Mouse (Mus musculus) forebrain, embryonic 16.5 days (tissue): ENCODE results near the gene Cts6. TPM values are rescaled to one million over a fixed set of nuclear protein-coding genes. Genes with fewer than 3 reads are reported as not detected.
"Not testable (repeated sequence)": the region's sequence is repeated elsewhere in the genome, so short reads cannot be mapped to it uniquely, and the experiment has no call there.

Experiments used
- ATAC-seq: fragments of 200-750 bp; cut with Nextera tagmentation; 2 replicates; pipeline ENCODE4 v1.8.0; 2017; ENCODE audit warnings: mild to moderate bottlenecking, moderate library complexity
- H3K27ac ChIP-seq: fragments of 300-500 bp; sonication (generic); 2 replicates; pipeline ENCODE4 v1.5.1; 2014; ENCODE audit warnings: low read length, control low read depth
- H3K27me3 ChIP-seq: fragments of 300-500 bp; sonication (generic); replicated peaks from 2 replicates; pipeline ENCODE4 v1.6.1; 2014; ENCODE audit warnings: low read length; ENCODE audit not compliant: control insufficient read depth, insufficient read depth
- H3K36me3 ChIP-seq: fragments of 300-500 bp; sonication (generic); 2 replicates; pipeline ENCODE4 v1.6.1; 2014; ENCODE audit not compliant: control insufficient read depth, insufficient read depth
- H3K4me1 ChIP-seq: fragments of 300-500 bp; sonication (generic); replicated peaks from 2 replicates; pipeline ENCODE4 v1.6.1; 2014; ENCODE audit warnings: low read length; ENCODE audit not compliant: control insufficient read depth, insufficient read depth
- H3K4me2 ChIP-seq: fragments of 300-500 bp; sonication (generic); 2 replicates; pipeline ENCODE4 v1.6.1; 2014; ENCODE audit warnings: mild to moderate bottlenecking, low read length, control low read depth
- H3K4me3 ChIP-seq: fragments of 300-500 bp; sonication (generic); replicated peaks from 2 replicates; pipeline ENCODE4 v1.5.1; 2014; ENCODE audit warnings: mild to moderate bottlenecking, low read length, control low read depth
- H3K9ac ChIP-seq: fragments of 300-500 bp; sonication (generic); replicated peaks from 2 replicates; pipeline ENCODE4 v1.6.1; 2014; ENCODE audit warnings: low read depth, low read length, control low read depth
- H3K9me3 ChIP-seq: fragments of 300-500 bp; sonication (generic); 2 replicates; pipeline ENCODE4 v1.6.1; 2016; ENCODE audit warnings: low read length; ENCODE audit not compliant: control insufficient read depth
- whole genome bisulfite sequencing: fragments of 180-500 bp; shearing (Covaris S2); extraction: QIAGEN DNeasy Blood & Tissue Kit; methylation state at CpG from one replicate; pipeline ENCODE4 v1.1.7; 2014; 5-methylcytosine and 5-hydroxymethylcytosine counted together
- polyA plus RNA-seq: library from polyadenylated mRNA; unstranded; fragments of >200 nt; fragmentation: Nextera tagmentation; extraction: Ambion mirVana; gene quantifications from 2 replicates; pipeline ENCODE4 v1.2.1, GENCODE M21; 2015

Cts6 gene
- not detected in 2 replicates for polyA plus RNA-seq

DNA sequence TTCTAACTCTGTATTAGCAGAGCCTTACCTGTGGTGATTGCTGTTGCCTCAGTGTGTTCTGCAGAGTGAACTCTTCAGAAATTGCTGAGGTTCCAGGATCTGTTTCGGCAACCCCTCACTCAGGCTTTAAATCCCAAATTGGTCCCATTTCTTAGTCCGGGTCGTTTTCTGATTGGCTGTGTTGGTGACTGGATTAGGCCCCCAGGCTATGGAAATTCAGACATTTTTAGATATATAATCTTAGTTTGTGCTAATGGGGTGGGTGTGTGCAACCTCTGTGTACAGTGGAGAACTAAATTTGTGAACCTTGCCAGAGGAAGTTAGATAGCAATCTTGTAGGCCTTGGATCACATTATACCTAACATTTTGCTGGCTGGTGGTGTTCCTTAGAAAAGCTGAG lies at the start of gene Cts6:
Gene Cts6 (minus strand): TSS at position 101 of the 400 bp plus-strand sequence.
- ATAC-seq = no peak
- WGBS = 93% methylated on average over 3 of the region's 3 CpGs

DNA sequence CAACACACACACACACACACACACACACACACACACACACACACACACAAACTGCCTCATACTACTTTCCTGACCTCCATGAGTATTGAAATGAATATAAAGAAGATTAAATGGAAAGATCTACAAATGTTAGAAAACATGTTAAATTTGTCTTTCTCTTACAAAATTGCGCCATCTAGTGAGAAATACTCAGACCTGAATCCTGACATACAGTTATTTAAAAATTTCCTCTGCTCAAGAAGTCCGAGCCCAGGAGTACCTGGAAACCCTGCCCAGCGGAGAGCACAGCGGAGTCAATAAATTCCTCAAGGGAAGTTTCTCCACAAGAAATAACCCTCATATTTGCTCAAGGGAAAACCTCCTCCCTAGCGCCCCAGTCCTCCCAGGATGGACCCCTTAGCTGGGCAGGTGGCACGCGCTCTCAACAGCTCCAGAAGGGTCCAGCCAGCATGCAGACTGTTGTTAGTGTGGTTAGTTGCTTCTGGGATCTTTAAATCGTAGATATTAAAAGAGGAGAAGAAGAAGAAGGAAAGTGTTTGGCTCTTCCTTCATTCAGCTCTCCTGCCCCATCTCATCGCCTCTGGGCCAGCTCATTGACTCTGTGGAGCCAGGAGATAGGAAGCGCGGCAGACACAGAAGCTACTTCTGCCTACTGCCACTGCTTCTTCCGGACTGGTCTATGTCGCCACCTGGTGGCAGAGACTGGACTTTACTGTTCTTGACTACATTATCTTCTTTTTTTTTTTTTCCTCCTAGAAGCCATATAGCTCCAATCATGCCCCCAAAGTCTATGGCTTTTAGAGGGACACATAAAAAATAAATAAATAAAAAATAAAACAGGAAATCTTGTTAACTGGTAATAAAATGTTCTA lies 38.1 kb upstream of the Cts6 start:
- Histone ChIP-seq H3K9ac (no peak overlapping the region), H3K36me3 (no peaks in the 10 kb centered on the region), H3K27ac (no peak overlapping the region), H3K4me1 (no peaks in the 10 kb centered on the region), H3K9me3 (peaks cover 4% of the 10 kb centered on the region), H3K4me3 (no peak overlapping the region), H3K4me2 (no peak overlapping the region), H3K27me3 (no peaks in the 10 kb centered on the region)
- no peak for ATAC-seq
- 58% methylated on average over 13 of the region's 13 CpGs for WGBS

More for the DNA sequence above, at the start of gene Cts6:
- Histone ChIP-seq H3K27me3 (no peaks in the 10 kb centered on the region), H3K9ac (no peak within 1 kb of the TSS), H3K9me3 (peaks cover 14% of the 10 kb centered on the region), H3K4me3 (no peak within 1 kb of the TSS), H3K4me2 (no peak within 1 kb of the TSS), H3K27ac (no peak within 1 kb of the TSS), H3K4me1 (no peaks in the 10 kb centered on the region), H3K36me3 (no peaks in the 10 kb centered on the region)

DNA sequence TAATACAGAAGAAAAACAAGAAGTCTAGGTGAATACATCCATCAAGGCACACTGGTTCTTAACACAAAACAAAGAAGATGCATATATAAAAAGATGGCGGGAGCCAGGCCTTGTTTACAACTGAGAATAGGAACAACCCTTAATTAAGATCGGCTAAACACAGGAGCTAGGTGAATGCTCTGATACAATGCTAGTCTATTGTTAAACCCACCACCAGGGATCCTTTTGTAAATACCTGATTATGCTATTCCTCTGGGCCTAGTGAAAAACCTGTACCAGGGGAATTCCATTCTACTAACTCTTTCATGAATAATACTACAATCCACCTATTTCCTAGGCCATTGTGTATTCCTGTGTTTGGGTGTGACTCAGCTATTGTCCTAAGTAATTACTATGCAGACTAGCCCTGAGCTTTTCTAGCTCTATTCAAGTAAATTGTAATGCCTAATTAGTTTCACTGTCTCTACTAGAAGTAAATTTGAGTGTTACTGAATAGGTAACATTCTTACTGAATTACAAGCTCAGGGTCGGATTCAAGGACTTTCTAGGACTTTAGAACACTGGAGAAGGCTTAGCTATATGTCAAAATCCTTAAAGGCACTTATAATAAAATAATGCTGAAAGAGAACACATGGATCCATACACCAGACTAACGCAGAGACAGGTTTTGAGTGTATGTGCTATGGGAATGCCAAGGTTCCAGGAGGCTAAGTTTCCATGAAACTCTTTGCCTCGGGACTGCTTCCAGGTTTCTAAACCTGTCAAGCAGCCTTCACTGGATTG lies 17.9 kb downstream of the Cts6 start:
- H3K4me3 ChIP-seq, H3K36me3 ChIP-seq, H3K9me3 ChIP-seq, H3K4me1 ChIP-seq, H3K9ac ChIP-seq, H3K27me3 ChIP-seq, ATAC-seq, H3K4me2 ChIP-seq, H3K27ac ChIP-seq: not testable (repeated sequence)
- WGBS = 74% methylated on average over 5 of the region's 5 CpGs

DNA sequence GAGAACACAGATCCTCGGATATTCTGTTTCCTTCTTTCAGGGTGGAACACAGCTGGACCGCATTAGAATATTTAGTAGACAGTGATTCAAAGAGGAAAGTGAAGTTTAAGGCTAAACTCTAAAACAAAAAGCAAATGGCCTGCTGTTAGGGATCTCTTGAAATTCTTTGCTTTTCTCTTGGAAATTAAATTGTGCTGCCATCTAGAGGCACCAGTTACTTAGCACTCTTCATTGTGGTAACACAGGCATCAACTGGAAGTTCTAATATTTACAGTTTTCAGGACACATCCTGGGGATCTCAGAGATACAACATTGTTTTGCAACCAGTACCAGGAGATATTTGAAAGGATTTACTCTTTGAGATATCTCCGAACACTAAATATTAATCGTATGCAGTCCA lies 38.6 kb downstream of the Cts6 start:
- no peaks in the 10 kb centered on the region for H3K4me1 ChIP-seq
- H3K4me2 ChIP-seq = no peak overlapping the region
- no peaks in the 10 kb centered on the region for H3K27me3 ChIP-seq
- no peaks in the 10 kb centered on the region for H3K36me3 ChIP-seq
- no peak for ATAC-seq
- no peak overlapping the region for H3K9ac ChIP-seq
- peaks cover 14% of the 10 kb centered on the region for H3K9me3 ChIP-seq
- H3K4me3 ChIP-seq = no peak overlapping the region
- no peak overlapping the region for H3K27ac ChIP-seq
- WGBS = 88% methylated on average over 4 of the region's 4 CpGs

DNA sequence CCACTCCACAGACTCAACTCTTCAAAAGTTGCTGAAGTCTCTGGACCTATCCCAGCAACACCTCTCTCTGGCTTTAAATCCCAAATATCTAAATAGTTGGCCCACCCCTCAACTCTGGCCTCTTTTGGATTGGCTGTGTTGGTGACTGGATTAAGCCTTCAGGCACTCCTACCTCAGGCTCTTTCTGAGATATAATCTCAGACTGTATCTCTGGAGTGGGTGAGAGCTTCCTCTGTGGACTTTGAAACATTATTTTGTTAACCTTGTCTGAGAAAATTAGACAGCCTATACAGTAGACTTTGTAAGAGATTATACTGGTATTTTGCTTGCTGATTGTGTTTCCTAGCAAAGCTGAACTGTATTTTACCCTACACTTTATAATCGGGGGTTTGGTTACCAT lies 39.1 kb downstream of the Cts6 start, which contains the start of gene Ctsr:
Gene Ctsr (minus strand): TSS at position 101 of the 400 bp plus-strand sequence.
- 87% methylated on average over 1 of the region's 1 CpGs for WGBS
- no peaks in the 10 kb centered on the region for H3K36me3 ChIP-seq
- H3K27ac ChIP-seq = no peak within 1 kb of the TSS
- peaks cover 13% of the 10 kb centered on the region for H3K9me3 ChIP-seq
- H3K9ac ChIP-seq = no peak within 1 kb of the TSS
- H3K4me2 ChIP-seq = no peak within 1 kb of the TSS
- H3K27me3 ChIP-seq = no peaks in the 10 kb centered on the region
- no peak within 1 kb of the TSS for H3K4me3 ChIP-seq
- ATAC-seq = no peak
- no peaks in the 10 kb centered on the region for H3K4me1 ChIP-seq

Other genes starting within 250 kb of the Cts6 start
- gene Ctsj, start 197.5 kb downstream of the Cts6 start, polyA plus RNA-seq = not detected in 2 replicates
- gene Ctsq, start 162.8 kb downstream of the Cts6 start, polyA plus RNA-seq = not detected in 2 replicates
- gene Ctsr, start 39.2 kb downstream of the Cts6 start, polyA plus RNA-seq = not detected in 2 replicates
- gene Cts8, start 51.9 kb upstream of the Cts6 start, polyA plus RNA-seq = not detected in 2 replicates
- not detected in 2 replicates for gene Gm49398, start 85.4 kb upstream of the Cts6 start, polyA plus RNA-seq
- not detected in 2 replicates for gene Cts7, start 154.8 kb upstream of the Cts6 start, polyA plus RNA-seq